ENCODE assay signal across 31 mouse cellular contexts in genomic region chr8:49361443-49361842, GRCm38 (mm10).
"Had no signal": no experiment of that assay in that cellular context is flagged by ENCODE, and none has a peak within 500 bp of the region (broad histone marks: within the 10 kb centered on the region; RNA-seq: fewer than 3 reads in every experiment).

No protein-coding gene starts in this region.

- H3K27me3 ChIP-seq: limb, embryonic 12.5 days; limb, embryonic 13.5 days; limb, embryonic 15.5 days; liver, embryonic 12.5 days; liver, embryonic 13.5 days; liver, embryonic 15.5 days; lung, embryonic 15.5 days; megakaryocyte, embryonic 14.5 days; midbrain, embryonic 12.5 days; midbrain, embryonic 13.5 days; midbrain, embryonic 15.5 days had no signal

- H3K4me2 ChIP-seq: limb, embryonic 12.5 days; limb, embryonic 13.5 days; limb, embryonic 15.5 days; liver, embryonic 11.5 days; liver, embryonic 12.5 days; liver, embryonic 13.5 days; liver, embryonic 15.5 days; lung, embryonic 14.5 days; lung, embryonic 15.5 days; midbrain, embryonic 11.5 days; midbrain, embryonic 12.5 days; midbrain, embryonic 13.5 days; midbrain, embryonic 15.5 days had no signal

- H3K36me3 ChIP-seq: limb, embryonic 12.5 days; limb, embryonic 13.5 days; limb, embryonic 15.5 days; liver, embryonic 12.5 days; liver, embryonic 13.5 days; liver, embryonic 15.5 days; lung, embryonic 15.5 days; midbrain, embryonic 10.5 days; midbrain, embryonic 12.5 days; midbrain, embryonic 13.5 days; midbrain, embryonic 15.5 days had no signal

- H3K27ac ChIP-seq: left cerebral cortex, adult 2 months; limb, embryonic 12.5 days; limb, embryonic 13.5 days; limb, embryonic 15.5 days; liver, embryonic 12.5 days; liver, embryonic 13.5 days; liver, embryonic 14.5 days; liver, embryonic 15.5 days; lung, embryonic 15.5 days; macrophage; midbrain, embryonic 10.5 days; midbrain, embryonic 12.5 days; midbrain, embryonic 13.5 days; midbrain, embryonic 15.5 days had no signal

- H3K9ac ChIP-seq: limb, embryonic 12.5 days; limb, embryonic 13.5 days; limb, embryonic 15.5 days; liver, embryonic 12.5 days; liver, embryonic 13.5 days; liver, embryonic 14.5 days; liver, embryonic 15.5 days; liver, postnatal 0 days; lung, embryonic 14.5 days; lung, embryonic 15.5 days; midbrain, embryonic 12.5 days; midbrain, embryonic 13.5 days; midbrain, embryonic 15.5 days had no signal

- H3K4me1 ChIP-seq: limb, embryonic 15.5 days; liver, embryonic 12.5 days; liver, embryonic 13.5 days; liver, embryonic 15.5 days; lung, embryonic 15.5 days; megakaryocyte, embryonic 14.5 days; midbrain, embryonic 13.5 days; midbrain, embryonic 15.5 days had no signal

- ATAC-seq: liver, embryonic 12.5 days; liver, postnatal 0 days; lung, postnatal 0 days; midbrain, embryonic 13.5 days; midbrain, embryonic 15.5 days; midbrain, embryonic 16.5 days had no signal

- DNase-seq: left cerebral cortex, postnatal 4 days; liver; liver, embryonic 13.5 days; liver, postnatal 0 days; lung, adult 18-20 months; lung, adult 2 months; lung, embryonic 14.5 days; lung, postnatal 10 days; lung, postnatal 14 days; lung, postnatal 36 days; lung, postnatal 4 days; midbrain, embryonic 14.5 days had no signal

- H3K4me3 ChIP-seq: left cerebral cortex, adult 2 months; limb, embryonic 12.5 days; limb, embryonic 13.5 days; limb, embryonic 15.5 days; liver, embryonic 12.5 days; liver, embryonic 13.5 days; liver, embryonic 15.5 days; lung, embryonic 15.5 days; megakaryocyte, embryonic 14.5 days; midbrain, embryonic 10.5 days; midbrain, embryonic 12.5 days; midbrain, embryonic 13.5 days; midbrain, embryonic 15.5 days; myocyte had no signal

- H3K9me3 ChIP-seq: limb, embryonic 12.5 days; limb, embryonic 13.5 days; limb, embryonic 15.5 days; liver, embryonic 12.5 days; liver, embryonic 13.5 days; liver, embryonic 15.5 days; lung, embryonic 15.5 days; megakaryocyte, embryonic 14.5 days; midbrain, embryonic 10.5 days; midbrain, embryonic 12.5 days; midbrain, embryonic 13.5 days; midbrain, embryonic 15.5 days had no signal
